Mouse (Mus musculus) small intestine, adult 2 months (tissue): ENCODE measurements at regions not wholly inside any gene's neighbourhood (a gene's known extent, or its start where the extent isn't known, plus 50 kb on each side); places are given as distances from the start of the nearest gene placed in this dataset.

Source experiments
- H3K27ac ChIP-seq: fragments of 200-500 bp; 2 replicates; pipeline ENCODE4 v1.5.1; 2012; ENCODE audit warnings: low read depth, low read length, control low read depth, inconsistent platforms; ENCODE audit not compliant: insufficient read depth
- H3K27me3 ChIP-seq: fragments of 200-500 bp; 2 replicates; pipeline ENCODE4 v1.6.1; 2012; ENCODE audit warnings: mild to moderate bottlenecking, moderate library complexity, low read length, inconsistent platforms; ENCODE audit not compliant: control insufficient read depth, insufficient read depth
- H3K36me3 ChIP-seq: fragments of 200-500 bp; 2 replicates; pipeline ENCODE4 v1.6.1; 2012; ENCODE audit warnings: mild to moderate bottlenecking, low read length, control low read depth, inconsistent platforms; ENCODE audit not compliant: control insufficient read depth, insufficient read depth
- H3K4me1 ChIP-seq: fragments of 200-500 bp; 2 replicates; pipeline ENCODE4 v1.6.1; 2012; ENCODE audit warnings: low read length, inconsistent platforms, mixed read lengths; ENCODE audit not compliant: control insufficient read depth, insufficient read depth, insufficient read length
- H3K4me3 ChIP-seq: fragments of 200-500 bp; 2 replicates; pipeline ENCODE4 v1.5.1; 2012; ENCODE audit warnings: low read depth, mild to moderate bottlenecking, control low read depth, inconsistent platforms, low read length, moderate library complexity
- CTCF ChIP-seq: fragments of 200-500 bp; IDR thresholded peaks from 2 replicates; pipeline ENCODE4 v1.5.1; 2012; ENCODE audit warnings: low read depth, mild to moderate bottlenecking, control low read depth, inconsistent platforms, low read length, moderate library complexity, mixed read lengths; ENCODE audit not compliant: insufficient replicate concordance, insufficient read length; ENCODE audit errors: extremely low read depth
- POLR2A ChIP-seq: fragments of 200-500 bp; IDR thresholded peaks from 2 replicates; pipeline ENCODE4 v1.6.1; 2012; ENCODE audit warnings: low read depth, mild to moderate bottlenecking, control low read depth, inconsistent platforms, low read length, moderate library complexity
- WGBS: fragments of 180-500 bp; shearing (Covaris S2); methylation state at CpG from one replicate; pipeline ENCODE4 v1.1.7; 2018; 5-methylcytosine and 5-hydroxymethylcytosine counted together

DNA sequence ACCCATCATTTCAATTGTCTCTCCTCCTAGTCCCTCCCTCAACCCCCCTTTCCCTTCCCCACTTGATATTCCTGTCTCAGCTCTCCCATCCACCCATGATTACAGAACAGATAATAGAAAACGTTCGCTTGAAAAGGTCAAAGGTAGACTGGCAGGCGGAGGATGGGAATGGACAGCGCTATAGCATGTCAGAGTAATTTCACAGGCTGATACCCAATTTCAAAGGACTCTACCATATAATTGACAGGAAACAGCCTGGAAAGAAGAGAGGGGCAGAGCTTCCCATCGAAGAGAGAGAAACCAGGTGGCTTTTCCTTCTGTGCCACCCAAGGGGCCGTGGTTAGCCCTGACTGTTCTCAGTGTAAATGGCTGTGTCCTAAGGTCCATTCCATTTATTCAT, 140.2 kb upstream of the Atxn1 start:
- 67% methylated on average over 6 of the region's 6 CpGs for WGBS
- H3K4me1 ChIP-seq: no peaks in the 10 kb centered on the region
- H3K27ac ChIP-seq: no peak overlapping the region
- TF ChIP-seq POLR2A: no peak
- TF ChIP-seq CTCF: no peak
- no peak overlapping the region for H3K4me3 ChIP-seq
- H3K27me3 ChIP-seq: no peaks in the 10 kb centered on the region
- no peaks in the 10 kb centered on the region for H3K36me3 ChIP-seq

- H3K36me3 ChIP-seq: no peaks in the 10 kb centered on the region
- WGBS: 80% methylated on average over 7 of the region's 7 CpGs
- no peak overlapping the region for H3K27ac ChIP-seq
- TF ChIP-seq CTCF (no peak), POLR2A (no peak)
- no peak overlapping the region for H3K4me3 ChIP-seq
- H3K4me1 ChIP-seq: no peaks in the 10 kb centered on the region
- H3K27me3 ChIP-seq: no peaks in the 10 kb centered on the region
These were observed 133.8 kb upstream of the Atxn1 start for GRCm38 (mm10) chr13:46098621-46099020.

DNA sequence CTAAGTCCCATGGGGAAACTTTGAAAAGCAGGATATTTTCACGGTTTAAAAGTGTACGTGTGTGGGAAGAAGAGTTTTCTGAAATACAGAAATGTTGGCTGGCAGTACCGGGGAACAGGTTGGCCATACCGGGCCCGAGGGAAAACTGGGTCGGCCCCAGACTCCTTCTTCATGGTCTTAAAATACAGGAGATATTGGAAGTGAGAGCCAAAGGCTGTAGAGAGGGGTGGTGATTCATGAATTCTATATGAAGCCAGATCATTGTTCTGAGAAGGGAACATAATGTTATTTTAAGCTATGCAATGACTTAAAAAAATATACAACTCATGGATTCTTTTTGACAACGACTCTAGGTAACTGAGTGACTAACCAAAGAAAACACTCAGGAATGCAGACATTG, 133.3 kb upstream of the Atxn1 start:
- Histone ChIP-seq H3K27ac (no peak overlapping the region), H3K36me3 (no peaks in the 10 kb centered on the region), H3K4me1 (no peaks in the 10 kb centered on the region), H3K4me3 (no peak overlapping the region), H3K27me3 (no peaks in the 10 kb centered on the region)
- TF ChIP-seq CTCF (no peak), POLR2A (no peak)
- 89% methylated on average over 7 of the region's 7 CpGs for WGBS

DNA sequence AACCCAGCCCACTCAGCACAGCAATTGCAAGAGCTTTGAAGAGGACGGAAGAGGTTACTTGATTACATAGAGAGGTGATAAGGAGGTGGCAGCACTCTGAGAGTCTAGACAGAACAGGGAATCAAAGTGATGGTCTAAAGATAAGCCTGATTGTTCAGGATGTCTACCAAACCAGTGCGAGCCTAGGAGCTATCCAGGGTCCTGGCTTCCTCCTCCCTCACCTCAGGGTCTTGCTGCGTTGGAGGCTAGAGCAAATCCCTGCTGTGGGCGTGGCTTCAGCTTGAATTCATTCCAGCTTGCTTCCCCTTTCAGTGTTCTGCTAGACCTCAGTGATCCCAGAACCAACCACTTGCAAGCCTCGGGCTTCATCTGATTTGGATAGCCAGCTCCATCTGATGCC, 132.2 kb upstream of the Atxn1 start:
- no peak for TF ChIP-seq POLR2A
- no peak for TF ChIP-seq CTCF
- Histone ChIP-seq H3K36me3 (no peaks in the 10 kb centered on the region), H3K4me1 (no peaks in the 10 kb centered on the region), H3K27me3 (no peaks in the 10 kb centered on the region), H3K27ac (no peak overlapping the region), H3K4me3 (no peak overlapping the region)
- WGBS: 2% methylated on average over 5 of the region's 5 CpGs

DNA sequence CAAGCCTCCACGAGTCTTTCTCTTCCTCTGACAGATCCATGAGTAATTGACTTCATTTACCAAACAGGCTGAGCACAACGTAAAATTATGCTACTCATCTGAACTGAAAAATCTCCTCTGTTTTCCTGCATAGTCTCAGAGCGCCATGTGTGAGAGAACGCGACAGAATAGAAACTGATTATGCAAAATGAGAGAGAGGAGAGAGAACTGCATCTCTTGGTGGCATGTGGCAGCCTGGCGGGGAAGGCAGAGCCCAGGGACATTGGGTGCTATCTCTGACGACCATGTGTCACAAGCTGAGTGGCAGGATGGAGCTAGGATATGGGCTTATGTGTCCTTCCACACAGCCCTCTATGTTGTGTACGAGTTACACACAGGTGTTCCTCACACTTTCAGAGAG, 131.6 kb upstream of the Atxn1 start:
- H3K4me3 ChIP-seq: no peak overlapping the region
- no peak overlapping the region for H3K27ac ChIP-seq
- H3K36me3 ChIP-seq: no peaks in the 10 kb centered on the region
- no peaks in the 10 kb centered on the region for H3K27me3 ChIP-seq
- 61% methylated on average over 8 of the region's 8 CpGs for WGBS
- no peak for TF ChIP-seq POLR2A
- H3K4me1 ChIP-seq: no peaks in the 10 kb centered on the region

- Histone ChIP-seq H3K27me3 (no peaks in the 10 kb centered on the region), H3K4me3 (no peak overlapping the region), H3K4me1 (no peaks in the 10 kb centered on the region), H3K27ac (no peak overlapping the region), H3K36me3 (no peaks in the 10 kb centered on the region)
- 75% methylated on average over 3 of the region's 3 CpGs for WGBS
- TF ChIP-seq CTCF (no peak), POLR2A (no peak)
These were observed 128.0 kb upstream of the Atxn1 start for GRCm38 (mm10) chr13:46092787-46093186.

GRCm38 (mm10) chr13:46091109-46091508, 126.3 kb upstream of the Atxn1 start:
- 63% methylated on average over 5 of the region's 5 CpGs for WGBS

DNA sequence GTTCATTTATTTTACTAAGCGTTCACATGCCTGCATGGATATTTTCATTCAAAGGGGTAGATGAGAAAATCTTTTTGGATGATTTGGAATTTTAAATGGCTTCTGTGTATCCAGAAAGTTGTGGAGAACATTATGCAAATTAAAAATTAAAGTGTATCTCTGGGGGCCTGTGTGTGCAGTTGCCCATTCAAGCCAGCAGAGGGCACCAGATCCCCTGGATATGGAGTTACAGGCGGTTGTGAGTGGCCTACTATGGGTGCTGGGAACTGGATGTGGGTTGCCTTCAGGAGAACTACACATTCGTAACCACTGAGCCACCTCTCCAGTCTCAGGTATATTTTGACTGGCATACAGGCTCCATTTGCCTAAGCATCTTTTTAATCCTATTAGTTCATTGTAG, 123.4 kb upstream of the Atxn1 start:
- Histone ChIP-seq H3K27ac (no peak overlapping the region), H3K36me3 (no peaks in the 10 kb centered on the region), H3K4me1 (no peaks in the 10 kb centered on the region), H3K27me3 (no peaks in the 10 kb centered on the region), H3K4me3 (no peak overlapping the region)
- 88% methylated on average over 3 of the region's 3 CpGs for WGBS
- TF ChIP-seq POLR2A (no peak), CTCF (peak; percentile 46; the same call in 1 of the 2 replicates)

More at GRCm38 (mm10) chr13:46091109-46091508, 126.3 kb upstream of the Atxn1 start:
- no peaks in the 10 kb centered on the region for H3K27me3 ChIP-seq
- no peaks in the 10 kb centered on the region for H3K4me1 ChIP-seq
- no peaks in the 10 kb centered on the region for H3K36me3 ChIP-seq
- TF ChIP-seq POLR2A (no peak), CTCF (no peak)
- H3K4me3 ChIP-seq: no peak overlapping the region
- H3K27ac ChIP-seq: no peak overlapping the region

DNA sequence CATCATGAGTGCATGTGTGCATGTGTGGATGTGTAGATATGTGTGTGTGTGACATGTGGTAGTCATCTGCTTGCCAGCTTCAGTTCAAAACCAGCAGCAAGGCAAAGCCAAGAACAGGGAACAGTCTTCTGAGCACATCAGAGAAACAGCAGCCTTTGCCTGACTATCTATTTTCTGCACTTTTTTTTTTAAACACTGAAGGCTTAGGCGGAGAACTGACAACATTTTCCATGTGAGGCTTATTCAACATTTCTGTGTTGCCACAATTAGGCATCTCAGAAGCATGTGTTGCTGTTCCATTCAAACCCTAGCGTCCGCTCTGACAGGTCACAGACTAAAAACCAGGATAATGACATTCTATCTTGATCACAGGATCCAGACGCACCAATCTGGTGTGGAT, 122.9 kb upstream of the Atxn1 start:
- Histone ChIP-seq H3K4me3 (no peak overlapping the region), H3K27me3 (no peaks in the 10 kb centered on the region), H3K4me1 (no peaks in the 10 kb centered on the region), H3K27ac (no peak overlapping the region), H3K36me3 (no peaks in the 10 kb centered on the region)
- TF ChIP-seq POLR2A (no peak), CTCF (no peak)
- 89% methylated on average over 4 of the region's 4 CpGs for WGBS
